Mouse (Mus musculus) adrenal gland, postnatal 36 days (tissue): ENCODE measurements at regions not wholly inside any gene's neighbourhood (a gene's known extent, or its start where the extent isn't known, plus 50 kb on each side); places are given as distances from the start of the nearest gene placed in this dataset.

ENCODE experiments used
- DNase-seq, 2 experiments: peaks; one replicate each; pipeline ENCODE4 v3.0.0; 2021; ENCODE audit warnings: mixed read lengths in 1 of 2

DNA sequence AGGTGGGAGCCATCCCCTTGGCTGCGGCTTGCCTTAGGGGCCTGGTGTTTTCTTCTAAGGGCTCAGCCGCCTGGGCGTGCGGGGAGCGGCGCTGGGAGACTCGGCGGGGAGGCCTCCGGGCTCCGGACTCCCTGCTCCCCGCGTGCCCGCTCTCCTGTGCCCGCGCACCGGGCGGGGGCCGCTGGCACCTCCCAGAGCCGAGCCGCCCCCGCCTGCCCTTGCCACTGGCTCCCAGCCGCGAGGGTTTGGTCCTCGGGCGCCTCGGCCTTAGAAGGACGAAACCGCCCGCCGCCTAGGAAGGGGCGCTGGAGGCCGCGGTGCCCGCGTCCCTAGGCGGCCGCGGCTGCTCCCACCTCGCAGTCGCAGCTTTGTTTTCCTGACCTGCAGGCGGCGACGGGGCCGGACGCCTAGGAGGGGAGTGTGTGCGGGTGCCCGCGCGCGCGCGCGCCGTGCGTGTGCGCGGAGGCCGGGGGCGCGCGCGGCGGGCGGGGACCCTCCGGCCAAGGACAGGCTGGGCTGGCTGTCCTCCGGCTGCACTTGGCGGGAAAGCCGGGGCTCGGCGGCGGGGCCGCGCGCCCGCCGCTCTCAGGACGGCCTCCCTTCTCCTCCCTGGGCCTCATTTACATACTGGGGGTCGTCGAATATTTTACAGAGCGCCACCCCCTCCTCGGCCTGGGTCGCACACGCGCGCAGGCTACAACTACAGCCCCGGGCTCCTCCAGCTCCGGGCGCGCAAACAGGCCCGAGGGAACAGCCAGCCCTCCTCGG lies 227.1 kb downstream of the Mef2c start:
- DNase-seq: peak; percentile 52 to 61

DNA sequence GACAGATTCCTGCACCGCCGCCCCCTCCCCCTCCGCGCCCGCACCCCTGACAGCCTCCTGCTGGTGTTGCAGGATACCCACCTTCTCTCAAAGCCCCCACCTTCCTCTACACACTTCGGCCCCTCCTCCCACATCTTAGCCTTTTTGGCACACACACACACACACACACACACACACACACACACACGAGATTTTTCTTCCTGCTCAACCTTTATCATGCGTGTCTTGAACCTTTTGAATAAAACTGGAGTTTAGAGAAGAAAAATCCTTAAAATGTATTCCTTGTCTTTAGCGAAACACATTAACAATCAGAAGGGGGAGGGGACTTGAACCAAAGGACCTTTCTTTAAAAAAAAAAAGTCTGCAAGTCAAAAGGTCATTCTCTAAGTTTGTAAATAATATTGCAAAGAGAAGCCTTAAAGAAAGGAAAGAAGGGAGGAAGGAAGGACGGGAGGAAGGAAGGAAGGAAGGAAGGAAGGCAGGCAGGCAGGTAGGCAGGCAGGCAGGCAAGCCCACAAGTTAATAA lies 227.7 kb downstream of the Mef2c start:
- DNase-seq: no peak

DNA sequence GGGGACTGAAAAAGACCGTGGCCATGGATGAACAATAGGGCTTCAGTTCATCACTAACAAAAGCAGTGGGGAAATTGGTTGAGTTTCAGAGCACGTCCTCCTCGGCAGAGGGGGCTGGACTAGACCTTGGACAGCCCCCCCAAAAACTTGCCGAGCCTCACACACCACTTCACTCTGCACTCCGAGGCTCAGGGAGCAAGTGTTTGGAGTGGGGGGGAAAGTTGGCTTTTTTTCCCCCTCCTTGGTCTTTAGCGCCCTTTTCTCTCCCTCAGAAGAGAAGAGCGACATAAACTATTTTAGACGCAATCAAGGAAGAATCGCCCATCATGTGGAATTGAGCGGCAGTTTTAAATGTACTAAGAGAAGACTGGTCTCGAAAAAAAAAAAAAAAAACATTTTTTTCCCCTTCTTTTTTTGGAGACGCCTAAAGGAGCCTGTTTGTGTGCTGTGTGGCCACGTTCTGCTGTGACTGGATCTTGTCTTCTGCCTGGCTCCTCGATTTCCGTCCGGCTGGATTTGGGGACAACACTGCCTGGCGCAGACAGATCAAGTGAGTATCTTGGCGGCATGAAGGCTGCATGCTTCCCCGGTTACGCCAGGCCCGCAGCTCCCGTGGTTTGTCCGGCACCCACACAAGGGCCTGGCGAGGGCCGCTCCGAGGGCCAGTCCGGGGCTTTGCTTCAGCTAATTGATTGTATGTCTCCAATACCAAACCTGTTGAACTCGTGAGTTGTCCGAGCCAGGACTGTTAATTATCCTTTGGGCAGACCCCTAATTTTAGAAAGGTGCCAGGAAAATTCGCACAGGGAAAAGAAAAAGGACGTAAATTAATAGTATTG lies 228.7 kb downstream of the Mef2c start:
- DNase-seq: no peak

DNA sequence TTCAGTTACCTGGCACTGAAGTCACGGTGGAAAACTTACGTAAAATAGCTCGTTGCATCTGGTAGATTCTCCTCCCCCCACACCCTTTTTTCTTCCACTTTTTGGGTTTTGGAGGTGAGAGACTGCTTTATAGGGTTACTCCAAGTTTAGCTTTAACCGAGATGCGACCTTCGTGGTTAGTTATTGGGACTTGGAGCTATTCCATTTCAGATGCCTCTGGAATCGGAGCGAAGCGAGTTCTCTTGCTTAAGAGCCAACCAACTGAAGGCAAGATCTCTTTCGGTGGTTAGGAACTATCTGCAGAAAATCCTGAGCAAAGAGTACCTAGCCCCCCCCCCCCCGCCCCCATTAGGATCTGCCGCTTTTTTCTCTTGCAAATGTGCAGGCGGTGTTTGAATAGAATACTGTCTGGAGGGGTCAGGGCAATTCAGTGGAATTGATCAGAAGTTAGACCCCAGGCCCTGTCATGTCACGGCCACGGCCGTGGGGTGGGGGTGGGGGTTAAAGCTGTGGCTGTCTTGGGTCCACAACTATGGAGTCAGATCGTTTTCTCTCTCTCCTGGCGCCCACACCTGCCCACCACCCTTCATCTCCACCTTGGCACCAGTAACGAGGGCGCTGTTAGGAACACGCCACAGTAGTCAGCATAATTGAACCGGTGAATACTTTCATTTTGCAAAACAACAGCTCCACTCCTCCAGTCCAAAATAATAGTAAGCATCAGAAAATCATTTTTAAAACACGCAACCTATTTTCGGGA lies 229.6 kb downstream of the Mef2c start:
- DNase-seq: no peak

DNA sequence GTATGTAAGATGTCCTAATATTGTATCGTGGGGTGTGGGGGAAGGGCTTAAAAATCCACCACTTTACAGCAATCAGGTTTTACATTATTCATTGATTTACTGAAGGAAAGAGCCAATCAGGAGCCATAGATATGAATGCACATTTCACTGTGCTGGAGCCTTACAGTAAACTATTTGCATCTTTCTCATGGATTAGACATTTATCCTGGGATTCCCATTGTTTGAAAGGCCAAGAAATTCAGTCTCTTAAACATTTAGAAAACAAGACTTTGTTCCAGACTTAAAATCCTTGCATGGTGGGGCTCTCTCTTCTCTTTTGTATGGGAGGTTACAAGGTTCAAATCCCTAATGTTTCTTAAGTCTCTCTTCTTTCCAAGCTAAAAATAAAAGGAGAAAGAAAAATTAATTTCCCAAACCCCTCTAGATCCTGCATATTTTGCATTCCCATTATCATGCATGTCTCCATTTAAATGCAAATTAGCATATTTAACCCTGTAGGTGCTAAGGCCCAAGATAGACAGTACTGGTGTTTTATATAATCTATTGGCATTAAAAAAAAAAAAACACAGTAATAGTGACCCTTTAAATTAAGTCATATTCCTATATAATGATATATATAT lies 230.3 kb downstream of the Mef2c start:
- DNase-seq: no peak

DNA sequence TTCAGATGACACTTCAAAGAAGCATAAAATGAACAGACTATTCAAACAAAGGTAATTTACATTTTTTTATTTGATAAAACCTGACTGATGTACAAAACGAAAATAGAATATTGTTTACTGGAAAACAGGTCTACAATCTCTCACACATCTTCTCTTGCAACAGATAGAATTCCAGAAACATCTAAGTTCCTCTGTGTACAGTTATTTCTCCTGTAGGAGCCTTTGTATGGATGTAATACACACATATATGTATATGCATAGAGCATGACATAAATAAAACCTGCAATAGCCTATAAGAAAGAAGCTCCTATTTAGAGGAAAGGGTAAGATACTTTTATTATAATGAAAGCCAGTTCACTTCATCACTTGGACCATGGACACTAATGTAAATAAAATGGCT lies 230.8 kb downstream of the Mef2c start:
- DNase-seq: no peak

DNA sequence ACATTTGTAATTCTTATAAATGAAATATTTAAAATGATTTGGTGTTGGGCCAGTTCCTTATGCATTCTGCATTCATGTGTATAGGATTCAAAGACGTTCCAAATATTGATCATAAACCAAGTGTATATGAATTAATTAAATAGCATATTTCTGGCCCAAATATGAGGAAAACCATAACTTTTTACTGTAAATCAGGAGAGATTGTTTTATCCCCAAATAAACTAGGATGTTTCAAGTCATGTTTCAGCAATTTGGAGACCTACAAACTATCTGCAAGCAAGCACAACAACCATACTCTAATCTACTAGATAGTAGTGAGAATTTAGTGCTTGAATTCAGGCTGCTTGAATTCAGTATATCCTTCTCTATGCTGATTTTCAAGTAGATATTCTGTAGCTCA lies 231.3 kb downstream of the Mef2c start:
- DNase-seq: no peak

DNA sequence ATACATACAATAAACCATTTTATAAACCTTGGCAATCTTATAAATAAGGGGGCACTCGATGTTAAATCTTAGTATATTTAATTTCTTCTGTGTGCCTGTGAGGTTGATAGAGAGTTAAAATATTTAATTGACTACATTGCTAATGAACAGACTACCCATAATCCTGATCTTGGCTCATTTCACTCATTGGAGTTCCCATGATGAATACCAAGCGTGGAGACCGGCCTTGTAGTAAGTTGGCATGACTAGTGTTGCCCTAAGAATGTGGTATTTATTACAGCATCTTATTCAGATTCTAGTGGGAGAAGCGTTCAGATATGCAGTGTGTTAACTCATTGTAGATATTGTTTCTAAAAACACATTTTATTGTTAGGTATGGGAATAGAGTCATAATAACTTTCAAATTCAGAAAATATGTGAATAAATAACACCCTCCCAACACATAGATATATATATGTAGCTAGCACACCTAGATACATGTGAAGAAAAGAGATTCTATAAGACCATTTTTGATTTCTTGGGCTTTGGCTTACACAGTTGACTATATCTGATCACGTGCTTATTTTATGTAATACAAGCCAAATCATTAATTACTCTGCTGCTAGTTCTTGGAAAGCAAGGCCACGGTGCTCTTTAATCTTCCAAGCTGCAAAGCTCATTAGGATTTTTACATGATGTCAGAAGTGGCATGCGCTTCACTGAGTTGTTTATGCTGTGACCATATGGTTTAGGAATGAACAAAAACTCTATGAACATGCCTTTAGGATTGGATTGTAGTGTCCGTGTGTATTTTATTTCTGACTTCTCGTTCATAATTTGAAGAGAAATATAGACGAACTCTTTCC lies 232.0 kb downstream of the Mef2c start:
- no peak for DNase-seq

DNA sequence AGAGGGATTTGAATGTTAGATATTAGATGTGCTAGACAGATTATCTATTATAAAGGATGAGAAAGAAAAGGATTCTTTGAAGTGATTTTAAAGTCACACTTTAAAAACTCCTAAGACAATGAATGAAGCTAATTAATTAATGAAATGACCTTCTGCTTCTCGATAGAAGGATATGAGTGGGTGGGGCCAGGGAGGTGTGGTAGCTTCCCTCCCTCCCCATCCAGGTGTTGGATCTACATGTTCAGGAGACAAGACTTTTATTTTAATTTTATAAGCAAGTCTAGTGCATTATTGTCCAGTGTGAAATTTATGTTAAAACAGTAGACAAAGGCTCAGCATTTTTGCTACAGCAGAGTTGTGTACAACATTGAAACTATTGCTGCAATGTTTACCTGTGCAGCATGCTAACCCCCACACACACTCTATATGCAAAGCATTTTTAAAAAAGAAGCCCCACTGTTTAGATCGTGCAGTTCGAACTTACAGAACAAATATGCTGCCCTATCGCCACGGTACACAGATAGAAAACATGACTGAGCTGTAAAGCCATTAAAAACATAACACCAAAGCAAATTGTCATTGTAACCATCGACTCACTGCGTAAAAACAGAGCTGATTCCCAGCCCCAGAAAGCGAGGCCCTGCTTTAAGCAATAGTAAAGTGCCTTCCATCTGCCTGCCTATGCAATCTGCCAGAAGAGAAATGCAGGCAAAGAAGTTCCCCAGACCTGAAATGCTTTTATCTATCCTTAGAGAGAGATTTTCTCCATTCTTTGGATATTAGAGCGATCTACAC lies 233.4 kb downstream of the Mef2c start:
- DNase-seq: no peak

DNA sequence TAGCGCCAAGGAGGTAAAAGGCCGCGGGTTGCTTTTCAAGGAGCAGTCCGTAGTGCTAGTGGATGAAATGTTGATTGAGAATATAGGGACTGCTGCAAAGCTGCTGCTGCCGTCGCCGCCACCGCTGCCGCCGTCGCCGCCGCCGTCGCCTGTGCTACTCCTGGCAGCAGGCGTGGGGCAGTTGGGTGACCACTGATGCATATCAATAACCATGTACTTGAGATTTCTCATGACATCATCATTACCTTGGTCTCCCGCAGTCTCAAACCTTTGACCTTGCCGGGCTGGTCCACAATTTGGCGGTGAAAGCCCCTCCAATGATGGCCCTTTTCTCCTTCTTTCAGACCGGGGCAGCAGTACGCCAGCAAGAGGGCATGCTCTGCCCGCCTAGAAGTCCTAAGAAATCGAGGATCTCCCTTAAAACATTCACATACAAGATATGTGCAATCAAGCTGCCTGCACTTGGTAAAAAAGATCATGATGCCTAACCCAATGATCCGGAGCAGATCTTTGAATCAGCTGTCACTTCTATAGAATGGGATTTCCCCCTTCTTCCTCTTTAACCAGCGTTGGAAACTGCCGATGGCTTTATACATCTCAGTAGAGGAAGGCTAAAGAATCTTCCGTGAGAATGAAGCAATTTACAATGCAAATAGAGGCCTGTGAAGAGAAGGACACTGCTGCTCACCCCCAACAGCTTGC lies 234.1 kb downstream of the Mef2c start:
- no peak for DNase-seq

DNA sequence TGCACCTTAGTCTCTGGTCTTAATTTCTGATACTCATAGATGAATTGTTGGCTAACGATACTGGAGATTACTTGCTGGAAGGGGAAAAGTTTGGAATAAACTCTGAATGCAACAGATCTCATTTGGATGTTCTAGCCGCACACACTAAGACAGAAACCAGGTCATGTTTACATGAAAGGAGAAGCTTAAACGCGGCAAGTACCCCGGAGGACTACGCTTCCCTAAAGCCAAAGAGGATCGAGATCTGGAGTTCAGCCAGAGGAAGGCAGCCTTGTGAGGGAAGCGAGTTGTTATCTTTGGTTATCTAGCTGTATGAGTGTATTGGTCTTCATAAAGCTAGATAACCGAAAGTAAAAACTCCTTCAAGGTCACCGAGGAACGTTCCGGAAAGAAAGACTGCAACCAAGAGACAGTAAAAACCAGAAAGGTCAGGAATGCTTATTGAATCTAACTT lies 234.7 kb downstream of the Mef2c start:
- no peak for DNase-seq

DNA sequence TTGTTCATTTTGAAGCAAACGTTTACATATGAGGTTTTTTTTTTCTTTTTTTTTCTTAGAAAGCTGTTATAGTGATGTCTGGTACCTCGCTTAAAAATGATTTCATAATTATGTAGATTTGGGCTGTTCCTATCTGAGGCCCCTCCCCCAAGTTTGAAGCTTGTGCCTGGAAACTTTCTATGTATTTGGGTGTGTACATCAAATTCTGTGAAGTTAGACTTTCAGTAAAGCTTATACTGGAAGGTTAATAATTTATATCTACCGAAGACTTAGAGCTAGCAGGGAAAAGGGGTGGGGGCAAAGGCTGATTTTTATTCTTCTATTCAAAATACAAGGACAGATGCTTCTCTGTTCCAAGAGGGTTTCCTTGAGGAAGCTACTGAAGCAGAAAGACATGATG lies 235.3 kb downstream of the Mef2c start:
- DNase-seq: no peak

DNA sequence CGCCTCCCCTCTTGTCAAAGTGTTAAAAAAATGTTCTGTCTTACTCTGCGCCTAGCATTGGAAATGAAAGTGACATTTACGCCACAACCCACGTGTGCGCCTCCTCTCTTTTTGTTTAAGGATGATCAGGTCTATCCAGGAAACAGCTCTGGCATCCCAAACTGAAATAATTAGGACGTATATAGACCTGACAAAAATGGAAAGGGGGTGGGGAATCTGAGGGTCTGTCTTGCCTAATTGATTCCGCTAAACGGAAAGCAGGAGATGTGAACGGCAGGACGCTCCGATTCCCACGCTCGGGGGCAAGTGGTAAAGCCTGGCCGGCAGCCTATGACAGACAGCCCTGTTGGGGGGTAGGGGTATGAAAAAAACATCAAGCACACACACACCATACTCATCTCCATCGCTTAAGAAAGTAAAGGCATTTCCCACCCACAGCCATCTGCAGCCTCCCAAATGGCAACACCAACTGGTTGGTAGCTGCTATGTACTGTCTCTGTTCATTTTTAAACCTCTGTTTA lies 235.8 kb downstream of the Mef2c start:
- no peak for DNase-seq

DNA sequence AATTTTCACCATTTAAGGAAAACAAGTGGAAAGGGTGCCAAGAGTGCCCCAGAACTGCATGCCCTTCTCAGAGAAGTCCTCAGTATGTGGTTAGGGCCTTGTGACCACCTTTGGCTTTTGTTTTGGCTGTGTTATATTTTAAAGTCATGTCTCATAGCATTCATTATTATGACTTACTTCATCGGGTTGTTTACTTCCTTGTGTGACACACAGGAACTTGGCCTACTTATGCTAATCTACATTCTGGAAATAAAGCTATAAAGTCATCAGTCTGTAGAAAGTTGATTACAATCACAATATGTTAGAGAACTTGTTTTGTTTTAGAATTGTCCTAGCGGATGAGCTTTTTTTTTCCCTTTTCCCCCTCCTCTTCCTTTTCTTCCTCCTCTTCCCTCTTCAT lies 236.3 kb downstream of the Mef2c start:
- DNase-seq: no peak

DNA sequence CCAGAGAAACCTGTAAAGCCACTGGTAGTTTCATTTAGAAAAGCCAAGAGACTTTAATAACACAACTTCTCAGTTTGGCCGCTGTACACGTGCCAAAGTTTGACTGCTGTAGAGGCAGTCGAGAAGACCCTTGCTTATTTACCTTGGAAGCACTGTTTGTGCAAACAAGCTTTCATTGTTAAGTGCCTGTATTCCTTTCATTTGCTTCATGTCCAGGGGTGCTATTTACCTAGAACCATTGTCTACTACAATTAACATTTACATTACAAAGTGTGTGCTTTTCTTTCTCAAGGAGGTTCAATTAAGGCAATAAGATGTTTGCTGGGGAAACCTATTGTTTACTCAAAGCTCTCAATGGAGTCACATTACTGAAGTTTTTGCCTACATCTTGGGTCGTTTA lies 236.9 kb downstream of the Mef2c start:
- DNase-seq: no peak

DNA sequence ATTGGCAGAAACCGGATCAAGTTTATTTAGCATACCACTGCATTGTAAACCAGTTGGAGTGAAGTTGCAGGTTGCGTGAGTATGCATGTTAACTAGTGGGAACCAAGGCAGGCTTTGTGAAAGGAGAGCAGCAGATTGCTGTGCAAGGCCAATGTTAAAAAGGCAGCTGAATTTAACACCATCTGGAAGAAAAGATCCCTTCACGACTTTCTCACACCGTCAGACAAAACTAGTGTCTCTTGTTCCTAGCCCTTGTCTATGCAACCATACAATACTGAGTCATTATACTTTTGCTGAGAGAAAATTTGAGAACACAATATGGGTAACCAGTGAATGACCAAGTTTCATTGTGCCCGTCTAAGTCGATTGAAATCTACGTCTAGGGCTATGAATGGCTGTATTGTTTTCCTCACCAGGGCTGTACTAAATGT lies 237.8 kb downstream of the Mef2c start:
- no peak for DNase-seq

DNA sequence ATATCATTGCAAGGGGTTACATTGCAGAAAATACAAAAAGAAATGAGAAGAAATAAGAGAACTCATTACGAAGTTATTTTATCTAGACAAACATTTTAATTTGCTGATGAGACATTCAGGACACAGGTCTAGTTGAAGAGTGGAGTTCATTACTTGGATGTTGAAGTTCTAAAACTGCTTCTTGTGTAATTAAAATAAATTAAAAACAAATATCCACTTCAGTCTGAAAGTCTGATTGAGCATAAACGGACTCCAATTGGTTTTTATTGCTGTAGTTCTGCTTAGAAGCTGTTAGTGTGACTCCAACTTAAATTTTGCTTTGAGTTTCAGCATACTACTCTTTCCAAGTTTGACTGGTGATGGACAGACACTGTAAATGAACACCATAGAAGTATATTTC lies 238.3 kb downstream of the Mef2c start:
- no peak for DNase-seq

DNA sequence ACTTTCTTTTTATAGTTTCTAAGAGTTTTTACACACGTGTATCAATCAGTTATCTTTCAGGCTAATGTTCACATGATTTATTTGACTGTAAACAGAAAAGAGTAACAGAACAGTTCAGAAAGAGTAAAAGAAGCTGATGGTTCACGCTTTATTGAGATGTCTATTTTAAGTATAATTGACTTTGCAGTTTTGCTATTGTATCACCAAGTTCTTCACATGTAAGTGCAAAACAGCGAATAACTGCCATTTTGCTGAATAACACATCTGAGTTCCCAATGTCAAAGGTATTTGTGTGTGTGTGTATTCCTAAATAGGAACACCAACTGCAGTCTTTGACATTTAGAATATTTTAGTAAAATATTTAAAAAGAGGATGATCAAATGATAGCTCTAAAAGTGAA lies 238.7 kb downstream of the Mef2c start:
- DNase-seq: no peak

DNA sequence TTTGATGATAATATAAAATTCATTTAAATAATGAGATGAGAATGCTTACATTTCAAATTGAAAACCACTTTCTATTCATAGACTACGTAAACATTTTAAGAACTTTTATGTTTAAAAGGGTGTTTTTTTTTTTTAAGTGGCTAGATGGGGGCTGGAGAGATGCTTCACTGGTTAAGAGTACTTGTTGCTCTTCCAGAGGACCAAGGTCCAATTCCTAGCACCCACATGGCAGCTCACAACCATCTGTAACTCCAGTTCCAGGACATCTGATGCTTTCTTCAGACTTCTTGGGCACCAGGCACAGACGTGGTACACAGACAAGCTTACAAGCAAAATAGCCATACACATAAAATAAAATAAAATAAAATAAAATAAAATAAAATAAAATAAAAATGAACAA lies 239.5 kb downstream of the Mef2c start:
- DNase-seq: no peak
